Mouse (Mus musculus) CD4-positive, CD25-positive, alpha-beta regulatory T cell, adult 4 months (primary cell): ENCODE measurements at regions not wholly inside any gene's neighbourhood (a gene's known extent, or its start where the extent isn't known, plus 50 kb on each side); places are given as distances from the start of the nearest gene placed in this dataset.

Source experiments
- ATAC-seq: one replicate; pipeline ENCODE4 v1.8.0; 2017

DNA sequence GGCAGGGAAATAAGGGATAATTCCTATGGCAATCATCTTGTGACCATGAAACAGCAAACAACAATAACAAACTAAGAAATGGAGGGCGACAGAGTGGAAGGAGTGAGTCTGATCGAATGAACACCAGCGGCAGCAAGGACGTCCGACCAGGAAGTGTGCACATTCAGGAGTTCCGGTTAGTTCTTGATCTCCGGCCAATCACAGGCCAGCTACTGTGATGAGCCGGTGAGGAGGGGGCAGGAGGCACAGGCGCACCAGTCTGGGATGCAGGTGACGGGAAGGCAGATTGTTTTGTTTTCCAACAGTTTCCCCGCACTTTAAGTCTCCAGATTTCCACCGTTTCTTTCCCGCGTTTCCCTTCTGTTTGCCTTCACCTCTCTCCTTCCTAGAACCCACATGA, 50.3 kb upstream of the Hunk start:
- no peak for ATAC-seq

- peak; percentile 48 for ATAC-seq
Measured at GRCm38 (mm10) chr16:90333876-90334825, 49.8 kb upstream of the Scaf4 start.
